Mouse (Mus musculus): ENCODE results near the gene Sall4.

- no peak for TF ChIP-seq CTCF (IDR thresholded peaks at IDR 0.05; ENCODE audit: low read depth)
- no peak for TF ChIP-seq EP300 (IDR thresholded peaks at IDR 0.05; ENCODE audit: low read depth)
These were observed 23.5 kb upstream of the Sall4 start for GRCm38 (mm10) chr2:168791115-168791802.

All from liver, postnatal 0 days (tissue).